19 mouse cellular contexts compared by ENCODE assay signal in genomic region chr9:27951110-27951509, GRCm38 (mm10).
DNase-seq lines count a peak whose midpoint lies in the region; ATAC-seq lines count a peak whose summit lies in the region.
"Had no signal": no experiment of that assay in that cellular context is flagged by ENCODE, and none has a peak within 500 bp of the region (broad histone marks: within the 10 kb centered on the region; RNA-seq: fewer than 3 reads in every experiment).

No protein-coding gene starts in this region.

- no peak overlapping the region for H3K9ac ChIP-seq in embryonic facial prominence, embryonic 11.5 days (replicated peaks; ENCODE audit: low read length)
- no peak overlapping the region for H3K9ac ChIP-seq in lung, embryonic 16.5 days (ENCODE audit: low read length)
- no peak overlapping the region for H3K9ac ChIP-seq in stomach, embryonic 15.5 days
- H3K9ac ChIP-seq: heart, embryonic 12.5 days; hindbrain, embryonic 14.5 days had no signal

- WGBS in embryonic facial prominence, embryonic 11.5 days = 26% methylated on average over 5 of the region's 5 CpGs
- WGBS in embryonic facial prominence, embryonic 10.5 days = 36% methylated on average over 5 of the region's 5 CpGs
- 44% methylated on average over 5 of the region's 5 CpGs for WGBS in lung, embryonic 16.5 days
- 47% methylated on average over 5 of the region's 5 CpGs for WGBS in stomach, embryonic 15.5 days

- no peaks in the 10 kb centered on the region for H3K36me3 ChIP-seq in embryonic facial prominence, embryonic 11.5 days (replicated peaks; ENCODE audit: control insufficient read depth, insufficient read depth, low read depth, low read length)
- H3K36me3 ChIP-seq in embryonic facial prominence, embryonic 10.5 days (replicated peaks) = no peaks in the 10 kb centered on the region
- no peaks in the 10 kb centered on the region for H3K36me3 ChIP-seq in lung, embryonic 16.5 days (ENCODE audit: control insufficient read depth, insufficient read depth, low read length)
- no peaks in the 10 kb centered on the region for H3K36me3 ChIP-seq in stomach, embryonic 15.5 days
- H3K36me3 ChIP-seq: forebrain, embryonic 10.5 days; heart, embryonic 12.5 days; hindbrain, embryonic 10.5 days had no signal

- no peaks in the 10 kb centered on the region for H3K27me3 ChIP-seq in embryonic facial prominence, embryonic 11.5 days (ENCODE audit: control insufficient read depth, insufficient read depth, low read length)
- no peaks in the 10 kb centered on the region for H3K27me3 ChIP-seq in embryonic facial prominence, embryonic 10.5 days (replicated peaks; ENCODE audit: low read depth, poor library complexity, severe bottlenecking)
- no peaks in the 10 kb centered on the region for H3K27me3 ChIP-seq in lung, embryonic 16.5 days (ENCODE audit: control insufficient read depth, insufficient read depth, low read depth, low read length)
- H3K27me3 ChIP-seq in stomach, embryonic 15.5 days (replicated peaks) = no peaks in the 10 kb centered on the region
- H3K27me3 ChIP-seq: CH12.LX; heart, embryonic 12.5 days had no signal

- H3K27ac ChIP-seq in embryonic facial prominence, embryonic 11.5 days (replicated peaks; ENCODE audit: low read depth, low read length) = no peak overlapping the region
- H3K27ac ChIP-seq in embryonic facial prominence, embryonic 10.5 days (replicated peaks) = no peak overlapping the region
- H3K27ac ChIP-seq in lung, embryonic 16.5 days (ENCODE audit: low read length) = peak overlapping the region; percentile 68
- H3K27ac ChIP-seq in stomach, embryonic 15.5 days = no peak overlapping the region
- H3K27ac ChIP-seq: forebrain, embryonic 10.5 days; gastrocnemius, adult 2 months; hindbrain, embryonic 10.5 days; hindbrain, embryonic 14.5 days had no signal

- no peak overlapping the region for H3K4me3 ChIP-seq in embryonic facial prominence, embryonic 11.5 days (ENCODE audit: low read depth, low read length)
- H3K4me3 ChIP-seq in embryonic facial prominence, embryonic 10.5 days = no peak overlapping the region
- H3K4me3 ChIP-seq in lung, embryonic 16.5 days (ENCODE audit: low read length) = no peak overlapping the region
- H3K4me3 ChIP-seq in stomach, embryonic 15.5 days (replicated peaks) = no peak overlapping the region
- H3K4me3 ChIP-seq: forebrain, embryonic 10.5 days; gastrocnemius, adult 2 months; heart, embryonic 12.5 days; hindbrain, embryonic 10.5 days had no signal

- peak; percentile 4 for DNase-seq in embryonic facial prominence, embryonic 11.5 days (ENCODE audit: low spot score)
- DNase-seq in embryonic facial prominence, embryonic 10.5 days (ENCODE audit: low spot score) = no peak
- no peak for DNase-seq in lung, postnatal 14 days
- no peak for DNase-seq in ovary, postnatal 14 days (ENCODE audit: low spot score)
- no peak for DNase-seq in cerebellum, postnatal 14 days
- DNase-seq: adrenal gland, adult 8-10 months; cerebellum, adult 11 months; cerebellum, adult 8-10 months; cerebellum, postnatal 25 days; gastrocnemius, adult 2 months; gastrocnemius, postnatal 25 days had no signal

- H3K4me2 ChIP-seq in embryonic facial prominence, embryonic 11.5 days (ENCODE audit: low read depth, low read length) = no peak overlapping the region
- H3K4me2 ChIP-seq in lung, embryonic 16.5 days (ENCODE audit: low read depth, low read length) = no peak overlapping the region
- H3K4me2 ChIP-seq in stomach, embryonic 15.5 days = no peak overlapping the region
- H3K4me2 ChIP-seq: heart, embryonic 12.5 days; hindbrain, embryonic 14.5 days had no signal

- no peak for ATAC-seq in embryonic facial prominence, embryonic 11.5 days (replicated peaks; ENCODE audit: insufficient number of reproducible peaks, low FRiP score, low TSS enrichment, low read depth)
- ATAC-seq in lung, embryonic 16.5 days (ENCODE audit: low read depth) = peak; percentile 60
- ATAC-seq in stomach, embryonic 15.5 days (ENCODE audit: insufficient read depth, low FRiP score, low read depth) = 0 out of 2 replicates have a peak, but pooled peaks have one; percentile 47
- ATAC-seq: forebrain, embryonic 14.5 days had no signal

- H3K4me1 ChIP-seq in embryonic facial prominence, embryonic 11.5 days (ENCODE audit: control insufficient read depth, insufficient read depth, low read length) = no peaks in the 10 kb centered on the region
- peaks cover 15% of the 10 kb centered on the region; the same call in 1 of the 2 replicates for H3K4me1 ChIP-seq in embryonic facial prominence, embryonic 10.5 days
- no peaks in the 10 kb centered on the region for H3K4me1 ChIP-seq in lung, embryonic 16.5 days (replicated peaks; ENCODE audit: control insufficient read depth, insufficient read depth, low read length)
- no peaks in the 10 kb centered on the region for H3K4me1 ChIP-seq in stomach, embryonic 15.5 days
- H3K4me1 ChIP-seq: heart, embryonic 12.5 days had no signal

- no peaks in the 10 kb centered on the region for H3K9me3 ChIP-seq in embryonic facial prominence, embryonic 11.5 days (replicated peaks; ENCODE audit: control insufficient read depth, low read length)
- H3K9me3 ChIP-seq in embryonic facial prominence, embryonic 10.5 days = no peaks in the 10 kb centered on the region
- H3K9me3 ChIP-seq in lung, embryonic 16.5 days (ENCODE audit: control insufficient read depth, low read length) = no peaks in the 10 kb centered on the region
- H3K9me3 ChIP-seq in stomach, embryonic 15.5 days = no peaks in the 10 kb centered on the region
- H3K9me3 ChIP-seq: forebrain, embryonic 10.5 days; heart, embryonic 12.5 days; hindbrain, embryonic 10.5 days had no signal
